Mouse (Mus musculus): ENCODE measurements around the gene Gprasp1. TPM values are rescaled to one million over a fixed set of nuclear protein-coding genes. Genes with fewer than 3 reads are reported as not detected.

The Gprasp1 gene
- total RNA-seq (2023): 10 to 100 TPM; 15.8 to 16.1 TPM

GRCm38 (mm10) chrX:135742304-135743055, at the start of gene Gprasp1, which contains the start of gene Armcx5:
Gene Gprasp1 (plus strand): TSS chrX:135742733.
Gene Armcx5 (plus strand): TSS chrX:135742733.

GRCm38 (mm10) chrX:135693633-135694032, 48.9 kb upstream of the Gprasp1 start, which contains the start of gene Tcp11x2:
Gene Tcp11x2 (minus strand): TSS chrX:135693790.

GRCm38 (mm10) chrX:135725161-135725560, 17.4 kb upstream of the Gprasp1 start, which contains the start of gene Tmsb15a:
Gene Tmsb15a (minus strand): TSS chrX:135725261.

GRCm38 (mm10) chrX:135797212-135797644, 54.7 kb downstream of the Gprasp1 start, which contains the start of gene Bhlhb9:
Gene Bhlhb9 (plus strand): TSS chrX:135797594.

GRCm38 (mm10) chrX:135838521-135839360, 96.2 kb downstream of the Gprasp1 start, which contains the start of gene Gprasp2:
Gene Gprasp2 (plus strand): TSS chrX:135839034.

Other genes with a start within 250 kb of the Gprasp1 start
- not detected for gene AV320801, start 248.1 kb upstream of the Gprasp1 start, total RNA-seq (2023)
- not detected for gene Nxf7, start 144.0 kb upstream of the Gprasp1 start, total RNA-seq (2023)
- gene Prame, start 115.0 kb upstream of the Gprasp1 start, total RNA-seq (2023): not detected
- gene Tcp11x2, start 48.9 kb upstream of the Gprasp1 start, total RNA-seq (2023): 1 to 10 TPM in 1 of 2 experiments, not detected in 1; 2.3 TPM
- gene Tmsb15a, start 17.5 kb upstream of the Gprasp1 start, total RNA-seq (2023): not detected
- gene Armcx5, start within 50 bp of the Gprasp1 start, total RNA-seq (2023): 10 to 100 TPM; 11.7 to 13.6 TPM
- gene Bhlhb9, start 54.9 kb downstream of the Gprasp1 start, total RNA-seq (2023): 1 to 10 TPM; 2.1 to 4.5 TPM
- gene Gprasp2, start 96.3 kb downstream of the Gprasp1 start, total RNA-seq (2023): 1 to 10 TPM in 1 of 2 experiments, not detected in 1; 2.8 TPM

All from neutrophil, adult 83 days (primary cell).